Mouse (Mus musculus): Measurements from ENCODE around the gene Ttc21a. TPM values are rescaled to one million over a fixed set of nuclear protein-coding genes. Genes with fewer than 3 reads are reported as not detected.
A peak's percentile ranks its signal among the peaks of the same experiment; 100 is the strongest.

Ttc21a gene
- polyA plus RNA-seq, 1 experiment, result 0.56 TPM

DNA sequence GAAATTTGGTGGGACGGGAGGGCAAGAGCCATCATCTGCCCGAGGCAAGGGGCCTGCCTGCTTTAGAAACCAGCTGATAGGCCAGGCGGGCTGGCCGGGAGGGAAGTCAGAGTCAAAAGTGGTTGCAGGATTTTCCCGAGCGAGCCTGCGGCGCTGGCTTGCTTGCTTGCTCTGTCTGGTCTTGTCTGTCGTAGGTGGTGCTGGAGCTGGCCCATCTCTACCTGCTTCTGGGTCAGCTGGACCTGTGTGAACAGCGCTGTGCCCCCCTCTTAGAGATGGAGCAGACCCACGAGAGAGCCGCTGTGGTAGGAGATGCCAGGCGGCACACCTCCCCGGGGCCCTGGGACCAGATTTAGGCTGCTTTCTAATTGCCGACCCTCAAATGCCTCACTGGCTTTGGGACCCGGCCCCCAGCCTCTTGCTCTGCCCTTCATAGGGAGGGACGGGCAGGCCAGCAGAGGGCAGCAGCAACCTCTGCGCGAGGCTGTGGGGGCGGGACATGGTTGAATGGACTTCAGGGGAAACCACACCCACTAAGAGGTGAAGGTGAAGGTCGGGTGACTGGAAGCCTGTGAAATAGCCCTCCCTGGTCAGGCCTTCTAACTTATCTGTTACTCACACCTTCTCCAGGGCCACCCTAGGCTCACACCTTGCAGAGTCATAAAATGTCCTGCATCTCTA is 25.7 kb downstream of the Ttc21a start:
- peak; percentile 51 to 70 for DNase-seq

GRCm38 (mm10) chr9:119964206-119964605 is 26.8 kb downstream of the Ttc21a start:
- Histone ChIP-seq H3K27ac (ENCODE audit: insufficient read depth, low read length) (no peak overlapping the region), H3K27me3 (ENCODE audit: control insufficient read depth, insufficient read depth, low read length) (no peaks in the 10 kb centered on the region), H3K4me1 (ENCODE audit: control insufficient read depth, insufficient read depth, low read length) (peaks cover 3% of the 10 kb centered on the region; the same call in 1 of the 2 replicates), H3K4me3 (replicated peaks; ENCODE audit: insufficient read depth, low read depth, low read length) (no peak overlapping the region)
- no peak for DNase-seq
- TF ChIP-seq POLR2A (IDR thresholded peaks at IDR 0.05; ENCODE audit: borderline replicate concordance, insufficient read depth, low read length), result no peak
- no peak for TF ChIP-seq CTCF (IDR thresholded peaks at IDR 0.05; ENCODE audit: borderline replicate concordance, insufficient read depth, low read depth, low read length)
- WGBS, result 80% methylated on average over 3 of the region's 3 CpGs

More for the DNA sequence above, 25.7 kb downstream of the Ttc21a start:
- TF ChIP-seq CTCF (IDR thresholded peaks at IDR 0.05; ENCODE audit: borderline replicate concordance, insufficient read depth, low read depth, low read length) (peak; percentile 72), POLR2A (IDR thresholded peaks at IDR 0.05; ENCODE audit: borderline replicate concordance, insufficient read depth, low read length) (no peak)
- Histone ChIP-seq H3K4me1 (ENCODE audit: control insufficient read depth, insufficient read depth, low read length) (no peaks in the 10 kb centered on the region), H3K27me3 (ENCODE audit: control insufficient read depth, insufficient read depth, low read length) (no peaks in the 10 kb centered on the region), H3K27ac (ENCODE audit: insufficient read depth, low read length) (no peak overlapping the region), H3K4me3 (replicated peaks; ENCODE audit: insufficient read depth, low read depth, low read length) (no peak overlapping the region)
- WGBS, result 32% methylated on average over 21 of the region's 21 CpGs

DNA sequence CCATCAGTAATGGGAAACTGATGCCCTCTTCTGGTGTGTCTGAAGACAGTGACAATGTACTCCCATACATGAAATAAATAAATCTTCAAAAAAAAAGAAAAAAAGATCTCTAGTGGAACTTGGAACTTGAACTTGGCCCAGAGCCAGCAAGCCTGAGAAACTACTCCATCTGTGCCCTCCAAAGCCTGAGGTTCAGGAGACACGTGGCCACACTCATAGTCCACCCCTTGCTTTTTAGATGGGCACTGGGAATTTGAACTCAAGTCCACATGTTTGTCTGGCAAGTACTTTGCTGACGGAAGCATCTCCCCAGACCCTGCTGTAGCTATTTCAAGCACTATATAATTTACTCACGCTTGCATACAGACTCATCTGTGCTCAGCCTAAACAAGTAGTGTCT is 27.8 kb downstream of the Ttc21a start:
- Histone ChIP-seq H3K27ac (ENCODE audit: insufficient read depth, low read length) (no peak overlapping the region), H3K4me1 (ENCODE audit: control insufficient read depth, insufficient read depth, low read length) (peaks cover 12% of the 10 kb centered on the region), H3K27me3 (ENCODE audit: control insufficient read depth, insufficient read depth, low read length) (no peaks in the 10 kb centered on the region), H3K4me3 (replicated peaks; ENCODE audit: insufficient read depth, low read depth, low read length) (no peak overlapping the region)
- DNase-seq, result no peak
- WGBS, result 70% methylated on average over 3 of the region's 3 CpGs
- no peak for TF ChIP-seq CTCF (IDR thresholded peaks at IDR 0.05; ENCODE audit: borderline replicate concordance, insufficient read depth, low read depth, low read length)
- no peak for TF ChIP-seq POLR2A (IDR thresholded peaks at IDR 0.05; ENCODE audit: borderline replicate concordance, insufficient read depth, low read length)

GRCm38 (mm10) chr9:119966221-119966910 is 29.0 kb downstream of the Ttc21a start:
- 55% methylated on average over 26 of the region's 26 CpGs for WGBS
- TF ChIP-seq POLR2A (IDR thresholded peaks at IDR 0.05; ENCODE audit: borderline replicate concordance, insufficient read depth, low read length) (no peak), CTCF (IDR thresholded peaks at IDR 0.05; ENCODE audit: borderline replicate concordance, insufficient read depth, low read depth, low read length) (no peak)
- Histone ChIP-seq H3K4me1 (ENCODE audit: control insufficient read depth, insufficient read depth, low read length) (peaks cover 23% of the 10 kb centered on the region), H3K27ac (ENCODE audit: insufficient read depth, low read length) (no peak overlapping the region), H3K27me3 (ENCODE audit: control insufficient read depth, insufficient read depth, low read length) (no peaks in the 10 kb centered on the region), H3K4me3 (replicated peaks; ENCODE audit: insufficient read depth, low read depth, low read length) (no peak overlapping the region)
- DNase-seq, result no peak

DNA sequence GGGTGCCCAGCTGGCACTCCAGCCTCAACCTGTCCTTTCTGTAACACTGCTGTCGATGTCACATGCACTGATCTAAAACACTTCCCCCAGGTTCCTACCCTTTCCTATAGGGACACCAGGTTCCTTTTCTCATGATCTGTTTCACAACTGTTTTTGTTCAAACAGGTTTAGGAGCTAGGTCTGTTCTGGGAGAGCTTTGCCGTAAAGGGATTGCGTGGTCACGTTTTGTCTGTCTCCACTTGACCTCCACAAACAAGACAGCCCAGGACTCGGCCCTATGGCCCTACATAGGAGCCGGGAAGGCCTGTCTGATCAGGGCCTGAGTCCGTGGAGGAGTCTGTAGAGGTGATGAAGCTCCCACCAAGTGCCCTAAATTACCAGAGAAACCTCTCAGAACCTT is 32.4 kb downstream of the Ttc21a start:
- 84% methylated on average over 7 of the region's 7 CpGs for WGBS
- TF ChIP-seq CTCF (IDR thresholded peaks at IDR 0.05; ENCODE audit: borderline replicate concordance, insufficient read depth, low read depth, low read length), result no peak
- no peak for TF ChIP-seq POLR2A (IDR thresholded peaks at IDR 0.05; ENCODE audit: borderline replicate concordance, insufficient read depth, low read length)
- no peak overlapping the region for H3K27ac ChIP-seq (ENCODE audit: insufficient read depth, low read length)
- H3K4me1 ChIP-seq (ENCODE audit: control insufficient read depth, insufficient read depth, low read length), result peaks cover 49% of the 10 kb centered on the region
- DNase-seq, result no peak
- no peaks in the 10 kb centered on the region for H3K27me3 ChIP-seq (ENCODE audit: control insufficient read depth, insufficient read depth, low read length)
- H3K4me3 ChIP-seq (replicated peaks; ENCODE audit: insufficient read depth, low read depth, low read length), result no peak overlapping the region

DNA sequence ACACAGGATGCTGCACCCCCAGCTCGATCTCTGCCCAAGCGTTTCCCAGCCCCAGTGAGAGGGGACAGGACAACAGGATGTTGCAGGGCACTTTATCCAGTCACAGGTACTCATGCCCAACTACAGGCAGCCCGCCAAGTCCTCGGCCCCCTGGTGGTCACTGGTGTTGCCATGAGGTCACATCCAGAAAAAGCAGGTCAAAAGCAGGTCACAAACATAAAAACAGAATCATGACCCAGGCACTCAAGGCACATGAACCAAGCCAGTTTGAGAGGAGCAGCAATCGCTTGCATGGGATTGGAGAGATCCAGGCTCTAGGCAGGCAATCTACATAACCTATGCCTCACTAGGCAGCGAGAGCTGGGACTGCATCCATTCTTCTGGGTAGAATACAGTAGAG is 32.8 kb downstream of the Ttc21a start:
- DNase-seq, result peak; percentile 71 to 80
- Histone ChIP-seq H3K4me1 (ENCODE audit: control insufficient read depth, insufficient read depth, low read length) (peaks cover 49% of the 10 kb centered on the region), H3K27me3 (ENCODE audit: control insufficient read depth, insufficient read depth, low read length) (no peaks in the 10 kb centered on the region), H3K27ac (ENCODE audit: insufficient read depth, low read length) (peak overlapping the region; percentile 12; the same call in 1 of the 2 replicates), H3K4me3 (replicated peaks; ENCODE audit: insufficient read depth, low read depth, low read length) (no peak overlapping the region)
- no peak for TF ChIP-seq POLR2A (IDR thresholded peaks at IDR 0.05; ENCODE audit: borderline replicate concordance, insufficient read depth, low read length)
- peak; percentile 32; the same call in 1 of the 2 replicates for TF ChIP-seq CTCF (IDR thresholded peaks at IDR 0.05; ENCODE audit: borderline replicate concordance, insufficient read depth, low read depth, low read length)
- WGBS, result 20% methylated on average over 6 of the region's 6 CpGs

DNA sequence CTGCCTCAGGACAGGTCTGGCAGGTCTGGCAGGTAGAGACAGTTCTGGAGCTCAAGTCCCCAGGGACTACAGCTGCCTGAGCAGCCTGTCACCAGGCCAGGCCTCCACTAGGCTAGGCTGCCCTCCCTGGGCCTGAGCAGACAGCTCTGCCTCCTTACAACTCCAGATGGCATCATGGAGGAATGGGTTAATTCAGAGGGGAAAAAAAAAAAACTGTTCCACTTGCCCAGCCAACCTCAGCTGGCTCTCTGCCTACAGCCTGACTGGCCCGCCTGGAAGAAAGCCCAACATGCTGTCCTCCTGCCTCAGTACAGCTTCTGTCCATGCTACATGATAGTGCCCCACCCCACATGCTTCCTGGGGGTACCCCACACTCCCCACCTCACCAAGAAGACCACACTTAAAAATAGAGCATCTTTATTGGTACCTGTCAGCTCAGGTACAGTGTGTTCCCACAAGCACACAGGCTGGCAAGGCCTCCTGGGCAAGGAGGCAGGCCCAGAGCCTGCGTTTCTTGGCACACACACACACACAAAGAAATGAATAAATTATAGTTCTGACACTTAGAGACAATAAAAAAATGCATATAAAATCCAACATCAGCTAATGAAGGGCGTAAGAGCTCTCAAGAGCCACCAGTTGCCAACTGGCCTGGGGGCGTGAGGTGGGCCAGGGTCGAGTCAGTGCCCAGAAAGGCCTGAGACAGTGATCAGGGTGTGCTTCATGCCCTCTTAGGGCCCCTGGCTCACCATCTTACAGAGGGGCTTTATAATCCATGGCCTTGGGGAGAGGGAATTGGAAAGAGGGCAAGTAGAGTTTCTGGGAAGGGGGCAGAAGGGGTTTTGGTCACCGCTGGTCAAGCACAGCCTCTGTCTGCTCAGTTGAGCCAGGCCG is 33.6 kb downstream of the Ttc21a start:
- WGBS, result 54% methylated on average over 7 of the region's 7 CpGs
- H3K27ac ChIP-seq (ENCODE audit: insufficient read depth, low read length), result peak overlapping the region; percentile 12; the same call in 1 of the 2 replicates
- peak; percentile 87 to 88 for DNase-seq
- H3K4me1 ChIP-seq (ENCODE audit: control insufficient read depth, insufficient read depth, low read length), result peaks cover 49% of the 10 kb centered on the region
- H3K27me3 ChIP-seq (ENCODE audit: control insufficient read depth, insufficient read depth, low read length), result no peaks in the 10 kb centered on the region
- TF ChIP-seq CTCF (IDR thresholded peaks at IDR 0.05; ENCODE audit: borderline replicate concordance, insufficient read depth, low read depth, low read length), result 0 out of 2 replicates have a peak, but pooled peaks have one; percentile 6
- TF ChIP-seq POLR2A (IDR thresholded peaks at IDR 0.05; ENCODE audit: borderline replicate concordance, insufficient read depth, low read length), result no peak
- H3K4me3 ChIP-seq (replicated peaks; ENCODE audit: insufficient read depth, low read depth, low read length), result no peak overlapping the region

Data from cerebellum, adult 2 months (tissue).